Mouse (Mus musculus) spleen, adult 2 months (tissue): ENCODE data around the gene Etv3.

Experiments used
- CTCF ChIP-seq: fragments of 200-500 bp; IDR thresholded peaks from 2 replicates; pipeline ENCODE4 v1.5.1; 2011; ENCODE audit warnings: mild to moderate bottlenecking, inconsistent platforms; ENCODE audit not compliant: insufficient read depth, insufficient read length, insufficient replicate concordance; ENCODE audit errors: extremely low read depth
- POLR2A ChIP-seq: fragments of 200-500 bp; IDR thresholded peaks from 2 replicates; pipeline ENCODE4 v1.6.1; 2011; ENCODE audit warnings: low read depth, low read length, inconsistent platforms

- TF ChIP-seq CTCF (no peak), POLR2A (no peak)
These were observed 9.6 kb upstream of the Etv3 start for GRCm38 (mm10) chr3:87515567-87516081.
